Mouse (Mus musculus) lung, embryonic 15.5 days (tissue): Measurements from ENCODE around the gene Tenm2. TPM values are rescaled to one million over a fixed set of nuclear protein-coding genes. Genes with fewer than 3 reads are reported as not detected.

Source experiments
- ATAC-seq: fragments of 200-750 bp; cut with Nextera tagmentation; 2 replicates; pipeline ENCODE4 v1.8.0; 2017; ENCODE audit warnings: moderate number of reproducible peaks, borderline replicate concordance; ENCODE audit not compliant: low FRiP score, low TSS enrichment; ENCODE audit errors: extremely low read depth
- H3K27ac ChIP-seq: fragments of 300-500 bp; sonication (generic); 2 replicates; pipeline ENCODE4 v1.5.1; 2015; ENCODE audit warnings: moderate library complexity, mild to moderate bottlenecking, inconsistent platforms
- H3K27me3 ChIP-seq: fragments of 300-500 bp; sonication (generic); 2 replicates; pipeline ENCODE4 v1.6.1; 2015; ENCODE audit warnings: inconsistent platforms
- H3K36me3 ChIP-seq: fragments of 300-500 bp; sonication (generic); 2 replicates; pipeline ENCODE4 v1.6.1; 2015; ENCODE audit warnings: inconsistent platforms
- H3K4me1 ChIP-seq: fragments of 300-500 bp; sonication (generic); 2 replicates; pipeline ENCODE4 v1.6.1; 2015; ENCODE audit warnings: inconsistent platforms
- H3K4me2 ChIP-seq: fragments of 300-500 bp; sonication (generic); 2 replicates; pipeline ENCODE4 v1.6.1; 2015; ENCODE audit warnings: inconsistent platforms, mild to moderate bottlenecking, moderate library complexity
- H3K4me3 ChIP-seq: fragments of 300-500 bp; sonication (generic); 2 replicates; pipeline ENCODE4 v1.5.1; 2015; ENCODE audit warnings: mild to moderate bottlenecking, inconsistent platforms
- H3K9ac ChIP-seq: fragments of 300-500 bp; sonication (generic); 2 replicates; pipeline ENCODE4 v1.6.1; 2015; ENCODE audit warnings: inconsistent platforms
- H3K9me3 ChIP-seq: fragments of 300-500 bp; sonication (generic); 2 replicates; pipeline ENCODE4 v1.6.1; 2016; ENCODE audit warnings: inconsistent platforms
- WGBS: fragments of 180-500 bp; shearing (Covaris S2); methylation state at CpG from one replicate; pipeline ENCODE4 v1.1.7; 2015; 5-methylcytosine and 5-hydroxymethylcytosine counted together
- polyA plus RNA-seq: library from polyadenylated mRNA; unstranded; fragments of >200 nt; fragmentation: Nextera tagmentation; extraction: Ambion mirVana; gene quantifications from 2 replicates; pipeline ENCODE4 v1.2.1, GENCODE M21; 2015

Tenm2 gene
- polyA plus RNA-seq, 1 experiment from 2014 or later: 0.44 TPM

- WGBS: 71% methylated on average over 5 of the region's 5 CpGs
- no peak overlapping the region for H3K4me3 ChIP-seq
- H3K36me3 ChIP-seq: no peaks in the 10 kb centered on the region
- no peak overlapping the region for H3K27ac ChIP-seq
- no peak for ATAC-seq
- H3K9ac ChIP-seq: no peak overlapping the region
- H3K4me2 ChIP-seq: no peak overlapping the region
- H3K9me3 ChIP-seq: no peaks in the 10 kb centered on the region
- H3K4me1 ChIP-seq: no peaks in the 10 kb centered on the region
- no peaks in the 10 kb centered on the region for H3K27me3 ChIP-seq
Observed at GRCm38 (mm10) chr11:37076989-37077598, 158.7 kb downstream of the Tenm2 start.

DNA sequence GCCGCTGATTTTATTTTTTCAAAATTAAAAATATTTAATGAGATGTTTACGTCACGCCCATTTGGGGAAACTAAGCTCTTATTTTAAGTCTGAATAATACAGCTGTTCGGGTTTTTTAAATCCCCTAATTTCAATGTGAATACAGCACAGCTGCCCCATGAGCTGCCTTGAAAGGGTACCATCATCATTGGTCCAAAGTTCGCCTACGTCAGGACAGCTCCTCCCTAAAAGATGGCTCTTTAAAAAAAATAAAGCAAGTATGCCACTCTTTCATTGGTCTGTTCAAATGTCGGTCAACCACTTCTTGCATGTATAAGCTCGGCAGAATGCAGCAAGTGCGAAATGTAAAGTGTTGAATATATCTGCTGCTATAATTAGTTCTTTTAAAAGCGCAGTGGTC, 160.4 kb downstream of the Tenm2 start:
- ATAC-seq: no peak
- Histone ChIP-seq H3K4me2 (no peak overlapping the region), H3K27ac (no peak overlapping the region), H3K9ac (no peak overlapping the region), H3K4me1 (no peaks in the 10 kb centered on the region), H3K36me3 (no peaks in the 10 kb centered on the region), H3K4me3 (no peak overlapping the region), H3K27me3 (no peaks in the 10 kb centered on the region), H3K9me3 (no peaks in the 10 kb centered on the region)
- WGBS: 88% methylated on average over 10 of the region's 10 CpGs

DNA sequence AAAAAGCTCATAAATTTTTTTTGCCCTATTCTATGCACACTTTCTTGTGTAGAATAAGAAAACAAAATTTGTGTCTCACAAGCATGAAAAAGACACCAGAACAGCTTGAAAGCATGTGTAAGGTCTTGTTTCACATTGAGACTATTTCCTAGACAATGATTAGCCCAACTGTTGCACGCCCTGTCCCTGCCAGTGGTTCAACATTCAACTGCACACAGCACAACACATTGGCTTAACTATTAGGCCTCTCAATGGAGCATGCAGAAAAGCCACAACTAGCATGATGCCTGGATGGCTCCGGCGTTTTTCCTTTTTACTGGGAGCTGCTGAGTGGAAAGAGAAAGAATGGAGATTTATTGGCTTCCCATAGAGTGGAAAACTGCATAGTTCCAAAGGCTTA, 170.3 kb downstream of the Tenm2 start:
- 79% methylated on average over 3 of the region's 3 CpGs for WGBS
- no peak overlapping the region for H3K9ac ChIP-seq
- no peaks in the 10 kb centered on the region for H3K9me3 ChIP-seq
- no peak overlapping the region for H3K27ac ChIP-seq
- no peak overlapping the region for H3K4me2 ChIP-seq
- H3K4me3 ChIP-seq: no peak overlapping the region
- H3K36me3 ChIP-seq: no peaks in the 10 kb centered on the region
- no peak for ATAC-seq
- no peaks in the 10 kb centered on the region for H3K27me3 ChIP-seq
- no peaks in the 10 kb centered on the region for H3K4me1 ChIP-seq

DNA sequence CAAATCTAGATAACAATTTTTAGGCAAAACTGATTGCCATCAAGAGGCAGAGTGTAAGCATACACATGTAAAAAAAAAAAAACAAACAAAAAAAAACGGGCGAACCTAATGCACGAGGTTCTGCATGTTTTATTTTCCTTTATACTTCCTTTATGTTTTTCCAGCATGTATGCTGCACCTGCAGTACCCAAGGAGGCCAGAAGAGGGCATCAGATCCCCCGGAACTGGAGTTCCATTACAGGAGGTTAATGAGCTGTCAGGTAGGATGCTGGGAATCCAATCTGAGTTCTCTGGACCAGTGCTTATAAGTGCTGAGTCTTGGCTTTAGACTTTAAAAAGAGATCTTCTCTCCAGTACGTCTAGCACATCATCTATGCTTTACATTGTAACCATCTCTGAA, 189.1 kb downstream of the Tenm2 start:
- Histone ChIP-seq H3K27me3 (no peaks in the 10 kb centered on the region), H3K4me2 (no peak overlapping the region), H3K4me1 (no peaks in the 10 kb centered on the region), H3K9me3 (no peaks in the 10 kb centered on the region), H3K4me3 (no peak overlapping the region), H3K9ac (no peak overlapping the region), H3K27ac (no peak overlapping the region), H3K36me3 (no peaks in the 10 kb centered on the region)
- WGBS: 65% methylated on average over 5 of the region's 5 CpGs
- no peak for ATAC-seq

DNA sequence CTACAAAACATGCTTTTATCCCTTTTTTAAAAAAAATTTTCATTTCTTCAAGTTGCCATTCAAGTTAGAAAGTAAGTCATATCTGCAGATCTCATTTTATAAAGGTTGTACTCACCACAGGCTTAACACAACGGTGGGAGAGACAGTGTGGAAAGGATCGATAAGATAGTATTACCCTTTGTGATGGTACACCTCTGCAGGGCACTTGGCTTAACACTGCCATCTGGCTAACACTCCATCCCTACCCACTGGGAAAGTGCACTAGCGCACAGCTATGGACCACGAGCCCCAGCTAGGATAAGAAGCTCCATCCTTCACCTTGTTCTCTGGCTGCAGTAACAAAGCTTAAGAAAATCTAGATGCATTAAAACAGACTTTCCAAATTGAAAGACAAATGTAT, 194.5 kb downstream of the Tenm2 start:
- WGBS: 74% methylated on average over 4 of the region's 4 CpGs
- no peak overlapping the region for H3K4me3 ChIP-seq
- no peak overlapping the region for H3K9ac ChIP-seq
- no peaks in the 10 kb centered on the region for H3K36me3 ChIP-seq
- H3K4me1 ChIP-seq: no peaks in the 10 kb centered on the region
- no peak for ATAC-seq
- H3K9me3 ChIP-seq: no peaks in the 10 kb centered on the region
- no peak overlapping the region for H3K4me2 ChIP-seq
- H3K27me3 ChIP-seq: no peaks in the 10 kb centered on the region
- H3K27ac ChIP-seq: no peak overlapping the region

DNA sequence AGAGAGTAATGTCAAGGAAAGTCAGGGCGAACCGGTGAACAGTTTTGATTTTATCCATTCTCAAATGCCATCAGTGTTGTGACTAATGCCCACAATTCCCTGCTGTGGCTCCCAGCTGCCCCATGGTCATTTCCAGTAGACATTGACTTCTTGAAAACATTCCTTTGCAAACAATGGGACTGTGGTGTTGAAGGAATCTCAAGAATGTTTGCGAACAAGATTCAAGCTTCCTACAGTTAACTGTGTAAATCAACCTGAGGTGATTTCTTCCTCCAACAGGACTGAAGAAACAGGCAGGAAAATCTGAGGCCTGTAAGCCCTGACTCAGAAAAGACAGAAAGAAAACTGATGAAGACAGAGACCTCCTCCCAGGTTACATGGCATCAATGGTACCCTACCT, 196.5 kb downstream of the Tenm2 start:
- H3K9ac ChIP-seq: no peak overlapping the region
- WGBS: 69% methylated on average over 3 of the region's 3 CpGs
- H3K9me3 ChIP-seq: no peaks in the 10 kb centered on the region
- no peaks in the 10 kb centered on the region for H3K27me3 ChIP-seq
- no peaks in the 10 kb centered on the region for H3K4me1 ChIP-seq
- ATAC-seq: 0 out of 2 replicates have a peak, but pooled peaks have one; percentile 14
- no peak overlapping the region for H3K27ac ChIP-seq
- no peaks in the 10 kb centered on the region for H3K36me3 ChIP-seq
- H3K4me2 ChIP-seq: no peak overlapping the region
- H3K4me3 ChIP-seq: no peak overlapping the region

DNA sequence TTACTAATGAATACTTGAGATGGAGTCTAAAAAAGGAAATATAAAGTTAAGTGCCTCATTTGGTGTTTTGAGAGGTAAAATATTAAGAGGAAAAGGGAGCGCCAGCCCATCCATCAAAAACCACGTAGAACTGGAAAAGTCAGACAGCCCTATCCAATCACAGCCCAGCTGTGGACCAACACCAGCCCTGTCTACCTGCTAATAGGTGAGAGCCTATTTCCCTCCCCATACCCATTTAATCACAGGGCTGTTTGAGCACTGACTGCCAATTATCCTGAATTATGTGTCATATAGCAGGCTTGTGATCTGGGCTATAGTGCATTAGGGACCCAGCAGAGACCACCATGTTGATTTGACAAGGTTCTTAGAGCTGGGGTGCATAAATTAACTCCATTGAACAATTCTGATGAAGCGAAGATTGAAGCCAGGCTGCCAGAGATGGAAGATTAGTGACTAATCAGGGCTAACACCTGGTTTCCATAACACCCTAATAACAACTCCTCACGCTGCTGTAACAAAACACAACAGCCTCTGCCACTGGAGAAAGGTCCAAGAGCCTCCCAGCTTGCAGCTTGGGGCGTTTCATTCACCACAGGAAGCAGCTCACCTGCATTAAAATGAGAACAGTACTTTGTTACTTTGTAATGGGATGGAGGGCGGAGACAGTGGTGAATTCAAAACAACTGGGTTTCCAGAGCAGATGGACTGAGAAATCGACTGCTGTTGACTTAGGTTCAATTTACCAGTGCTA, 204.3 kb downstream of the Tenm2 start:
- no peaks in the 10 kb centered on the region for H3K9me3 ChIP-seq
- H3K4me3 ChIP-seq: no peak overlapping the region
- no peak overlapping the region for H3K4me2 ChIP-seq
- WGBS: 59% methylated on average over 7 of the region's 7 CpGs
- ATAC-seq: no peak
- no peaks in the 10 kb centered on the region for H3K4me1 ChIP-seq
- no peak overlapping the region for H3K27ac ChIP-seq
- H3K27me3 ChIP-seq: no peaks in the 10 kb centered on the region
- H3K9ac ChIP-seq: no peak overlapping the region
- no peaks in the 10 kb centered on the region for H3K36me3 ChIP-seq

DNA sequence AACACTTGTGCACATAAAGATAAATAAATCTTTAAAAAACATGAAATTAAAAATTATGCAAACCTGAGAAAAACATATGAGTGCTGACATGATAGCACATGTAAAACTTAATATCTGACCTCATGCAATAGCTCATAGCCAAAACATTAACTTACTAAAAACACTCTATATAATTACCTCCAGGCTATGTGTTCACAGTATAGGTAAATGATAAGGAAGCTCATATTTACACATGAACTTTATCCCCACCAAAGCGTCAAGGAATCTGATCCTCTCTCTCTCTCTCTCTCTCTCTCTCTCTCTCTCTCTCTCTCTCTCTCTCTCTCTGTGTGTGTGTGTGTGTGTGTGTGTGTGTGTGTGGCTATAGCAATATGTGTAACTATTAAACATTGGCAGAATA, 223.9 kb downstream of the Tenm2 start:
- no peaks in the 10 kb centered on the region for H3K9me3 ChIP-seq
- H3K4me3 ChIP-seq: no peak overlapping the region
- WGBS: 22% methylated on average over 1 of the region's 1 CpGs
- H3K4me1 ChIP-seq: no peaks in the 10 kb centered on the region
- no peaks in the 10 kb centered on the region for H3K27me3 ChIP-seq
- no peak overlapping the region for H3K4me2 ChIP-seq
- H3K36me3 ChIP-seq: no peaks in the 10 kb centered on the region
- H3K9ac ChIP-seq: no peak overlapping the region
- no peak overlapping the region for H3K27ac ChIP-seq
- no peak for ATAC-seq

DNA sequence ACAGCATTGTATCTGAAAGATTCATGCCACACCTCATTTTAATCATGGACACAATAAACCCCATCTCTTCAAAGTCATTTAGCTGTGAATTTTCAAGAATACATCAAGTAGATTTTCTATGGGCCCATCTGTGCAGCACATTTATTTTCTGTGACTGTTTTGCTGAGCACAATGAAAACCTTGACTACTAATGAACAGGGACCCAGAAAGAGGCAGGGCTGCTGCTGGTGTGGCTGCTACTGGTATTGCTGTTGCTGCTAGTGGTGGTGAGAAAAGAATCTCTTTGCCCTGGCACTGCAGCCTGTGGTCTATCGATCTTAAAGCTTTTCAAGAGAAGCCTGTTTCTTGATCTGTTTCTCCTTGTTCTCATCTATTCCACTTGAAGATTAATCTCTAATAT, 226.5 kb downstream of the Tenm2 start:
- Histone ChIP-seq H3K4me1 (no peaks in the 10 kb centered on the region), H3K4me2 (no peak overlapping the region), H3K36me3 (no peaks in the 10 kb centered on the region), H3K4me3 (no peak overlapping the region), H3K9ac (no peak overlapping the region), H3K27me3 (no peaks in the 10 kb centered on the region), H3K9me3 (no peaks in the 10 kb centered on the region), H3K27ac (no peak overlapping the region)
- whole genome bisulfite sequencing: 78% methylated on average over 1 of the region's 1 CpGs
- ATAC-seq: no peak

DNA sequence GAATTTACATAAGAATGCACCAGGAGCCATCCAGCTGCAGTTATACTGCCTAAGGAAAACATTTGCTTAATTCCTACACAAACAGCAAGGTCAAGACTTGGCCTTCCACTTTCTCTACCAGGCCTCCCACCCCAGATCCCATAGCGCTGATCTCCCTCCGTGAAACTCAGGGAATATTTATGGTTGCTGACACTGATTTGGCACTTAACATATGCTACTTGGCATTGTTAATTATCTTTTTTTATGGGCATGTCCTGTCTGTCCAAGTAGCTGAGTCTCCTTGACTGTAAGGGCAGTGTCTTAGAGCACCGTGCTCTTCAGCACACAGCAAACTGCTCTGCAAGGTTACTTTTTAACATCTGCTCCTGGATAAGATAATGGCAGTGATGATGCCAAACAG, 238.1 kb downstream of the Tenm2 start:
- ATAC-seq: no peak

DNA sequence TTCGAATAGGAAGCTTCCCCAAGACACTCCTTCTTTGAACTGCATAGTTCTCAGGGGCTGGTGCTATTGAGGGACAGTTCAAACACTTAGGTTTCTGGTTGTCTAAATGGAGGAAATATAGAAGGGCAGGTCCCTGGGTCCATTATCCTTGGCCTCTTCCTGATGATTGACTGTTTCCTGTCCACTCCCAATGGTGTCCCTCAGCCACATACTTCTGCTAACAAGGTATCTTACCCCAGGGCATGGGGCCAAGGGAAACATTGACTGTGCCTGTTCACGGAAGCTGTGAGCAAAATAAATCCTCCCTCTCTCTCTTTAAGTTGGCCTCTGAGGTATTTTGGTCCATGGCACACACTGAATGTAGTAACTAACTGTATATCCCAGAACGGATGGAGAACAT, 244.9 kb downstream of the Tenm2 start:
- WGBS: 62% methylated on average over 3 of the region's 3 CpGs
- Histone ChIP-seq H3K27ac (no peak overlapping the region), H3K4me3 (no peak overlapping the region), H3K27me3 (no peaks in the 10 kb centered on the region), H3K9ac (no peak overlapping the region), H3K4me2 (no peak overlapping the region), H3K4me1 (no peaks in the 10 kb centered on the region), H3K9me3 (no peaks in the 10 kb centered on the region), H3K36me3 (no peaks in the 10 kb centered on the region)
- ATAC-seq: no peak

More for the DNA sequence above, 238.1 kb downstream of the Tenm2 start:
- H3K4me1 ChIP-seq: no peaks in the 10 kb centered on the region
- no peaks in the 10 kb centered on the region for H3K9me3 ChIP-seq
- no peak overlapping the region for H3K27ac ChIP-seq
- no peak overlapping the region for H3K4me2 ChIP-seq
- H3K27me3 ChIP-seq: no peaks in the 10 kb centered on the region
- H3K9ac ChIP-seq: no peak overlapping the region
- H3K4me3 ChIP-seq: no peak overlapping the region
- no peaks in the 10 kb centered on the region for H3K36me3 ChIP-seq
- 59% methylated on average over 3 of the region's 3 CpGs for WGBS

GRCm38 (mm10) chr11:36988776-36989565, 246.8 kb downstream of the Tenm2 start:
- ATAC-seq: no peak
- Histone ChIP-seq H3K9ac (no peak overlapping the region), H3K4me1 (no peaks in the 10 kb centered on the region), H3K4me3 (no peak overlapping the region), H3K9me3 (no peaks in the 10 kb centered on the region), H3K27ac (no peak overlapping the region), H3K27me3 (no peaks in the 10 kb centered on the region), H3K4me2 (no peak overlapping the region), H3K36me3 (no peaks in the 10 kb centered on the region)
- 33% methylated on average over 5 of the region's 5 CpGs for WGBS
